Mouse (Mus musculus) erythroid progenitor cell, adult 5-6 weeks (primary cell): ENCODE data around the gene Mob3a. TPM values are rescaled to one million over a fixed set of nuclear protein-coding genes. Genes with fewer than 3 reads are reported as not detected.

Experiments used
- ATAC-seq: replicated peaks from 2 replicates; pipeline ENCODE4 v1.8.0; 2016; ENCODE audit warnings: moderate number of reproducible peaks, mild to moderate bottlenecking, moderate TSS enrichment, inconsistent platforms; ENCODE audit not compliant: poor library complexity, low FRiP score, severe bottlenecking
- total RNA-seq, 2 experiments: library from RNA; stranded (forward) in 1 of 2; stranded (reverse) in 1 of 2; fragments of 150-400 nt in 1 of 2; fragments of 186-747, 209-891 nt in 1 of 2; gene quantifications; 2 replicates each; pipeline versions ENCODE4 v1.2.3 to v1.2.4; 2015 to 2017; ENCODE audit warnings: low replicate concordance in 2 of 2

Mob3a gene
- total RNA-seq (2015; ENCODE audit: low replicate concordance) (19.5 and 32.3 TPM in 2 replicates), total RNA-seq (2017; ENCODE audit: low replicate concordance) (9.0 and 25.7 TPM in 2 replicates)

- peak; percentile 77 for ATAC-seq
Measured at GRCm38 (mm10) chr10:80701721-80702535, at the start of gene Mob3a, which contains the start of gene Izumo4. Mob3a (minus strand) TSS chr10:80701977. Izumo4 (plus strand) TSS chr10:80702184.

GRCm38 (mm10) chr10:80751188-80751832 is 49.5 kb upstream of the Mob3a start:
- ATAC-seq, result no peak

GRCm38 (mm10) chr10:80748609-80749008 is 46.8 kb upstream of the Mob3a start:
- no peak for ATAC-seq

GRCm38 (mm10) chr10:80747410-80747809 is 45.6 kb upstream of the Mob3a start:
- peak; percentile 69 for ATAC-seq

- peak; percentile 73 for ATAC-seq
Measured at GRCm38 (mm10) chr10:80744262-80744661, 42.5 kb upstream of the Mob3a start.

GRCm38 (mm10) chr10:80742180-80742978 is 40.6 kb upstream of the Mob3a start, which contains the start of gene Ap3d1:
Ap3d1 (minus strand) TSS chr10:80742264.
- ATAC-seq, result peak; percentile 96

GRCm38 (mm10) chr10:80741634-80742179 is 39.9 kb upstream of the Mob3a start:
- no peak for ATAC-seq

GRCm38 (mm10) chr10:80741146-80741545 is 39.4 kb upstream of the Mob3a start:
- no peak for ATAC-seq

GRCm38 (mm10) chr10:80738657-80739056 is 36.9 kb upstream of the Mob3a start:
- no peak for ATAC-seq

- no peak for ATAC-seq
Measured at GRCm38 (mm10) chr10:80736731-80737130, 35.0 kb upstream of the Mob3a start.

GRCm38 (mm10) chr10:80732611-80733101 is 30.9 kb upstream of the Mob3a start:
- no peak for ATAC-seq

GRCm38 (mm10) chr10:80727369-80728127 is 25.8 kb upstream of the Mob3a start:
- no peak for ATAC-seq

- no peak for ATAC-seq
Measured at GRCm38 (mm10) chr10:80717281-80717680, 15.5 kb upstream of the Mob3a start.

- no peak for ATAC-seq
Measured at GRCm38 (mm10) chr10:80710834-80711233, 9.1 kb upstream of the Mob3a start.

- ATAC-seq, result no peak
Measured at GRCm38 (mm10) chr10:80705479-80705878, 3.7 kb upstream of the Mob3a start.

GRCm38 (mm10) chr10:80705033-80705432 is 3.3 kb upstream of the Mob3a start:
- no peak for ATAC-seq

- no peak for ATAC-seq
Measured at GRCm38 (mm10) chr10:80704418-80704817, 2.6 kb upstream of the Mob3a start.

- no peak for ATAC-seq
Measured at GRCm38 (mm10) chr10:80703643-80704042, 1.9 kb upstream of the Mob3a start.
